Mouse (Mus musculus) hindlimb bud, embryonic 11.5 days (tissue): ENCODE data around the gene Nlrp9c.
"Not testable (repeated sequence)": the region's sequence is repeated elsewhere in the genome, so short reads cannot be mapped to it uniquely, and the experiment has no call there.

Experiments
- DNase-seq: peaks from one replicate; pipeline ENCODE4 v3.0.0-alpha.2; 2012; ENCODE audit warnings: low read depth, low spot score; ENCODE audit errors: extremely low spot score

The Nlrp9c gene

DNA sequence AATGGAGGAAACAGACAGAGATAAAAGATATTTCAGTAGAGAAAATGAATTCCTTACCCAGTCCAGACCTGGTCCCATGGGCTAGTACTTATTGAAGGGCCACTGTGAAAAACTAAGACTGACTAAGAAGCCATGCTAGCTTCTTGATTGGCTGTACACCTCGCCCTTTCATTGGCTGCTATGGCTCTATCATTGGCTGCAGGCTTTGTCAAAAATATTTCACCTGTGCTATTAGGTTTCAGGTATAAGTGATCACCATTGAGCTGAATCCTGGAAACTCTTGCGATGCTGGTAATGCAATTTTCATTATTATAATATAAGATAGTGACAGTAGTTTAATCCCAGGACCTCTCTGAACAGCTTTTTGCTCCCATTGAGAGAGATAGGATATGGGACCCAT, at the start of gene Nlrp9c:
Nlrp9c (minus strand) TSS at position 101 of the 400 bp plus-strand sequence.
- not testable (repeated sequence) for DNase-seq

DNA sequence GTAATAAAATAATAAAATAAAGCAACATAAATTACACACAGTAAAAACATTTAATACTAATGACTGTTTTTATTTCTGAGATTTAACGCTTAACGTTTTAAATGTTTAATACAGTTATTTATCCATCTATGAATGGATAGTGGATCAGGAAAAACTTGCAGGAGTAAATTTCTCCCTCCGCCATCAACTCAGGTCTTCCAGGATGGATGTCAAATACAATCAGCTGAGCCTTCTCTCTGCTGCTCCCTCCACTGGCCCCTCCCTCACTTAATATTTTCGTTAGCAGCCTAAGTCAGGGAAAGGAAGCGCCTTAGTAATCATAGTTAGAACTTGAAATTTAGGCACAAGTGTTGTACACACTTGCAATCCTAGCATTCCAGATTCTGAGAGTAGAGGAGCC, 31.3 kb upstream of the Nlrp9c start, which contains the start of gene Nlrp4a:
Nlrp4a (plus strand) TSS at position 301 of the 400 bp plus-strand sequence.
- no peak for DNase-seq

DNA sequence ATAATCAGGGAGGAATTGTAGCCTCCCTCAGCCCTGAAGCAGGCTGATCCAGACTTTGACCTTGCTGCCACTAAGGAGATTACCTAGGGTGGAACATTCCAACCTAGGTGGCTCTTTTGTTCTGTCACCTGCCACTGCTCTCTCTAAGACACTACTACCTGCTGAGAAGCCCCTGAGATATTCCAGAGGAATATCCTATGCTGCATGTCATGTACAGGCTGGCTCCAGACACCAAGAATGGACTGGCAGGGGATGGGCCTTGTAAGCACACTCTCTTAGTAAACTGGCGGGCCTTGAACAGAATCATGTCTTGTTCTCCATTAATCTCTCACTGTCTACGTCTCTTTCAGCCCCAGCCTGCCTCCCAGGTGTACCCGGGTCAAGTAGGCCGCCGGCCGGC, 11.7 kb downstream of the Nlrp9c start:
- not testable (repeated sequence) for DNase-seq

DNA sequence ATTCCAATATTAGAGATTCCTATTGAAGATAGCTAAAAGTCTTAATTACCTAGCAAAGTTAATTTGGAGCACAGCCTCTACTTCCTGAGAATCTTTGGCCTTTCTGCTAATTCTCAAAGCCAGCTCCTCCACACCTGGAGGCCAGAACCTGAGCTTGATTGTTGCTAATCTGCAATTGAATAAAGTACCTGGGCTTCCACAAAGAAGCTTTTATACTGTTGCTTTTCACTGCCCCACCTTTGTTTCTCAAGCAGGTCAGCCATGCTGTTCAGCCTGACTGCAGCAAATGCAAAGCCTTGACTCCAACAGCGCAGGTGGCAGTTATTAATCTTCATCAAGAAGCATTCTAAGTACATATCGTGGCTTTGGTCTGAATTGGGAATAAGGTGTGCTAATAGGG, 12.4 kb downstream of the Nlrp9c start:
- not testable (repeated sequence) for DNase-seq

DNA sequence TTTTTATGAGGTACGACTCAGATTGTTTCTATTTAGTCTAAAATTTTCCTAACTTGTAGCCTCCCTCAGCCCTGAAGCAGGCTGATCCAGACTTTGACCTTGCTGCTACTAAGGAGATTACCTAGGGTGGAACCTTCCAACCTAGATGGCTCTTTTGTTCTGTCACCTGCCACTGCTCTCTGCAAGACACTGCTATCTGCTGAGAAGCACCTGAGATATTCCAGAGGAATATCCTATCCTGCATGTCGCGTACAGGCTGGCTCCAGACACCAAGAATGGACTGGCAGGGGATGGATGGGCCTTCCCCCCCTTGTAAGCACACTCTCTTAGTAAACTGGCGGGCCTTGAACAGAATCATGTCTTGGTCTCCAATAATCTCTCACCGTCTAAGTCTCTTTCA, 16.8 kb downstream of the Nlrp9c start:
- not testable (repeated sequence) for DNase-seq

DNA sequence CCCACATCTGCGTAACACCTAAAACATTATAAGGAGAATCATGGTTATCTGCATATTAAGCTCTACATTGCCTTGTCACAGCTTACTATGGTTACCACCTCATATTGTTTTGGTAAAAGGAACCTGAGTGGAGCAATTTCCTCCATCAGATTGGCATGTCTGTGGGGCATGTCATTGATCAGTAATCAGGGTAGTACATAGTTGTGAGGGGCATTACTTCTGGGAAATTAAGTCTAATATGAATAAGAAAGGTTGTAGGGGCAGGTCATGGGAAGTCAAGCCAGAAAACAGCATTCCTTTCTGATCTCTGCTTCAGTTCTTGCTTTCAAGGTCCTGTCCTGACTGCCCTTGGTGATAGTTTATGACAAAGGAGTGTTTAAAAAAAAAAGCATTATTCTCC, 22.7 kb downstream of the Nlrp9c start:
- DNase-seq, result no peak

DNA sequence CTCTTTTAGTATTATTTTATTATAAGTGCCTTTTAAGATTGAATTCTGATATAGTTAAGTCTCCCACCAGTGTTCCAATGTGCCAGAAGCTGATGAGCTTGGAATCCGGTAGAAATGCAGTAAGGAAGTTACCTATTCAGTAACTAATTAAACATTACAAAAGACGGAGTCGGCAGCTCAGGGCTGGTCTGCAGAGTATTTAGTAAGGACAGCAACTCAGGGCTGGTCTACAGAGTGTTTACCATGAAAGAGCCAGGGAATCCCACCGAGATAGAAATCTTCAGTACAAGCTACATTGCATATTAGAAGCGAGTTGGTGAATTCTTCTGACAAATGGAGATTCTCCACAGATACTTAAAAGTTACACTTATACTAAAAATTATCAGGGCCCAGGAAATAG, 30.3 kb downstream of the Nlrp9c start:
- not testable (repeated sequence) for DNase-seq

DNA sequence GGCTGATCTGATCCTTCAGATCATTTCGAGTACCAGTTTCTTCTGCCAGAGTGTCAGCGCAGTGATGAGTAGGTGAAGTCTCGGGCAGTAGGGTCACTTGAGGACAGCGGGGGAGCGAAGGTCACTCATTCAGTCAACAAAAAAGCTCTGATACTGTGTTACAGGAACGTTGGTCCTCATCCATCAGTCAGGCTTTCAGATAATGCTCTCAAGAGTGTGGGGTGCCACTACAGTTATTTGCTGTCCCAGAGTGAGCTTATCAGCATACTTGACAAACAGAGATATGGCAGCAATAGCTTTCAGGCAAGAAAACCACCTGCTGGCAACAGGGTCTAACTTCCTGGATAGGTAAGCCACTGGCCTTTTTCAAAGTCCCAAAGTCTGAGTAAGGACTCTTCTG, 46.8 kb downstream of the Nlrp9c start:
- DNase-seq, result not testable (repeated sequence)

DNA sequence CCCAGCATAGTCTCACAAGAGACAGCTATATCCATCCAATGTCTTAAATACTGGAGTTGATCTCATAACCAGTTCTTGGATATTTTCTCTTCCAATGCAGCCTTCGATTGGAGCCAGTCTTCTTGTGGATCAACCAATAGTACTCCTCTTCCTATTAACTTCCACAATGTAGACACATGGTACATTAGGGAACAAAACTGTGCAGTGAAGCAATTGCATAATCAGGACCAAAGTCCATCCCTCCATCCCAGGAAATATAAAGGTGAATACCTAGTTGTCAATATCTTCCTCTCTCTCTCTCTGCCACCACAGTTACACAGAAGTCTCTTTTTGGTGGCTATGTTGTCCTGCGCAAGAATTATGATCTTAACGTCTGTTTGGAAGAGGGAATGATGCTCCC, 51.2 kb downstream of the Nlrp9c start:
- not testable (repeated sequence) for DNase-seq

DNA sequence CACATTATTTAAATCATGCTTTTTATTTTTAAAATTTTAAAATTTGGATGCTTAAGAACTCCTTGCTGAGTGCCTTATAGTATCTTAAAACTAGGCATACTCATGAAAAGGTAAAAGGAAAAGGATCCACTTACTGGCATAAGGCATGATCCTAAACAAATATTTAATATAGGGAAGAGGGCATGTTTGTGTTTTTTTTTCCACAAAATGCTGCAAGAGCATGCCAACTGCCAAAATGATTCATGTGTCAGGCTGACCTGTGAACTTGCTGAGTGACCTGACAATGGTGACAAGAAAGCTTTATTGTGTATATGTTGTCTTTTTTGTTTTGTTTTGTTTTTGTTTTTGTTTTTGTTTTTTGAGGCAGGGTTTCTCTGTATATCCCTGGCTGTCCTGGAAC, 53.3 kb downstream of the Nlrp9c start:
- DNase-seq, result not testable (repeated sequence)

DNA sequence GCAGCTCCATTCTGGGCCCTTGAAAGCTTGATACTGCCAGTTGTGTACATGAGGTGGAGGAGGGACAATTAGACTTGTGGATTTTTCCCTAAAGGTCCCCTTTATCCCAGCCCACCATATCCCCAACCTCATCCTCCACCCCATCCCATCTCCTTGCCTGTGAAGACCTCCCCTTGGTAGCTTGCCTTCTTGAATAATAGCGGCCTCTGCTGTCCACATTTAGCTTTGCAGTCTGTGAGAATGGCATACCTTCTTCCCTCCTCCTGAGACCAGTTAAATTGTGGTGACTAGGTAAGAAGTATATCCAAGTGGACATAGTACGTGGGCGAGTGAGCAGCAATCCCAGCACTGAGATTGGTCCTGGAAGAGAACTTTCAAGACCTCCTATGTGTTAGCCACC, 83.1 kb downstream of the Nlrp9c start:
- not testable (repeated sequence) for DNase-seq

DNA sequence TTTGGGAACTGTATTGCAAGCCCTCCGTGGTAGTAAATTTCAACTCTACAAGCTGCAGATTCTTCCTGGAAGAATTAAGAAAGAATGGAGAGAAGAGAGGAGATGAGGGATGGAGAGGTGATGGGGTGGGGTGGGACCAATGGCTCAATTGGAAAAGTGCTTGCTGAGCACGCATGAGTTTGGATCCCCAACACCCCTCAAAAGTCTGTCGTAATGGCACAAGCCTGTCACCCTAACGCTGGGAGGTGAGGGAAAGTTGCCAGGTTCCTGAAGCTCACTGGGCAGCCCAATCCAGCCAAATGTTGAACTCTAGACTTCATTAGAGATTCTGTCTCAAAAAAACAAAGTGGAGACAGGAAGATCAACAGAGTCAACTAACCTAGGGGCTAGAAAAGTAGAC, 87.7 kb downstream of the Nlrp9c start:
- not testable (repeated sequence) for DNase-seq

DNA sequence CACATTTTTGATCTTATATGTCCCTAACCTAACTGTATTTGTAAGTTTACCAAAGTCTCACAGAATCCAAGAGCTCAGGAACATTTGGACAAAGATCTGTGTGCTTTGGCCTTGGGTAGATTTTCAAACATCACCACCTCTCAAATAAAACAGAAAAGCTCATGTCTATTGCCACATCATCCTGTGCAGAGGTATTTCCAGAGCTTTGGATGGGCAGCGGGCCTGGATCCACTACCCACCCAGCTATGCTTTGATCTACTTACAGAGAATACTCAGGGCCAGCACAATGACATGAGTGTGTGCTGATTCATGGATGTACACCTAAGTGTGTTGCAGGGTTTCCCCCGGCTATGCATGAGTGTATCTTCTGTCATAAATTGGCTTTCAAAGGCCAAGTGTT, 88.3 kb downstream of the Nlrp9c start:
- not testable (repeated sequence) for DNase-seq

DNA sequence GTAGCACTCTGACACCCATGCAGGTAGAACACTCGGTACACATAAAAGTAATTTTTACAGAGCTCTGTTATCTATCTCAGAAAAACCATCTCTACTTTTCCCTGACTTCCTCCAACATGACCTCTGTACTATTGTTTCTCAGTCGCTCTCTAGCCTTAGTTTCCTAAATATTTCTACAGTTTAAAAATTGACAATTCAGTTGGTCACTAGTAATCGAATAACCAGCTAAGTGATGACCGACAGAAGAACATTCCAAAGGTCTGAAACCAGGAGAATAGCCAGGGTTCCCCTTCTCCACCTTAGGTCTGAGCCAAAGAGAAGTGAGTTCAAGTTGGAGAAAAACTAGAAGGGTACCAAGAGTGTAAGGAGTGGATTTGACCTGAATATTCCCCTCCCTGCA, 91.7 kb downstream of the Nlrp9c start:
- not testable (repeated sequence) for DNase-seq

DNA sequence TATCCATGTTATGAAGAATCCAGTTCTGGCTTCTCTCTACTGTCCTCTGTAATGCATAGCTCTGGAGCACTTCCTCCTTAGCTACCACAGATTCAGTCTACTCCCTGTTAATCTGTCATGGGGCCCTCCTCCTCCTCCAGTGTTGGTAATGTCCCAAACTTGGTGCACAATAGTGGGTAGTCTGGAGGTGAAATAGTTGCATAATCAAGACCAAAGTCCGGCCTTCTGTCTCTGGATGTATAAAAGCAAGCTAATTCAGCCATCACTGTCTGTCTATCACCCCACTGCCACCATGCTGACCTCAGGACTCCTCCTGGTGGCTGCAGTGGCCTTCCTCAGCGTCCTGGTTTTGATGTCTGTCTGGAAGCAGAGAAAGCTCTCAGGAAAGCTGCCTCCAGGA, 96.6 kb downstream of the Nlrp9c start, which contains the start of gene Cyp2a4:
Cyp2a4 (plus strand) TSS at position 244 of the 400 bp plus-strand sequence.
- not testable (repeated sequence) for DNase-seq

DNA sequence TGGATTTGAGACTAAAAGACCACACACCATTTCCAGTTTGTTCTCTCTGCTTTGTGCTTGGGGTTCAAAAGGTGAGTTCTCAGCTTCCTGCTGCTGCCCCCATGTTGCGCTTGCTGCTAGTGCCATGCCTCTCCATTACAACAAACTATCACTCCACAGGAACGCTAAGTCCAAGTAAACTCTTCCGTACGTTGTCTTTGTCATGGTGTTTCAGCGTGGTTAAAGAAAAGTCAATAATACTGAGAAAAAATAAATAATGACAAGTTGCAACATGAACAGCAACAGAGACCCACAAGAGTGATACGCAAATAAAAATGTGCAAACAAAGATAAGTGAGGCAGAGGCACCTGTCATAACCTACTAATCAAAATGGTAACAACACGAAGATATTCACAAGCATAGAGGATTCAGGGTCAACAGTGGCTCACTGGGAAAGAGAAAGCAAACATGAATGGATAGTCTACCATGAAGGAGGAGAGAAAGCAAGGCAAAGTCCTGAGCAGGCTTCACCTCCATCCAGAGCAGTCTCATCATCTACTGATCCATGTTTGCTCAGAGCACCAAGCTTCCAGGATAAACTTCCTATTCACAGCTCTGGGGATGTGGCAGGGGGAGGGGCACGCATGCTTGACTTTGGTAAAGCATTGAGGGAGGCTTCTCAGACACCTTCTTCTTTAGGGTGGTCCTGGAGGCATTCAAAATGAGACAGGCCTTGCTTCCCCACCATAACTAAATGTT, 99.9 kb downstream of the Nlrp9c start:
- DNase-seq, result not testable (repeated sequence)
